ENCODE assay signal across 9 mouse cellular contexts in the genomic region with DNA sequence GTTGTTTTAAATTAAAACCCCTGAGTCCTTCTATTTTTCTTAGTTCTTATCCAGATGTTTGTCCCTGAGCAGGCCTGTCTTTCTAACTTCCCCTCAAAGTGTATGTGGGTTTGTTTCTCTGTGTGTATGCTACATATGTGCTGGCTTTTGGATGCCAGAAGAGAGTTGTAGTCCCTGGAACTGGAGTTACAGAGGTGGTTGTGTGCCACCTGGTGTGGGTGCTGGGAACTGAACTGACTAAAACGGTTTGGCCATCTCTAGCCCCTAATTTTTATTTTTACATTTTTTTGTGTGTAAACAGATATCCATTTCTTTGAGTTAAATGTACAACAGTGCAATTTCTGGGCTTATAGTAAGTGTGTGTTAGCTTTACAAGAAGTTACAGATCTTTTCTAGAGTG. TPM values are rescaled to one million over a fixed set of nuclear protein-coding genes. Genes with fewer than 3 reads are reported as not detected.
DNase-seq lines count a peak whose midpoint lies in the region; ATAC-seq and TF ChIP-seq lines count a peak whose summit lies in the region.
"Had no signal": no experiment of that assay in that cellular context is flagged by ENCODE, and none has a peak within 500 bp of the region (broad histone marks: within the 10 kb centered on the region; RNA-seq: fewer than 3 reads in every experiment).

No protein-coding gene starts in this region.

- peaks cover 3% of the 10 kb centered on the region; the same call in 1 of the 2 replicates for H3K36me3 ChIP-seq in forebrain, embryonic 13.5 days (ENCODE audit: poor library complexity, severe bottlenecking)
- no peaks in the 10 kb centered on the region for H3K36me3 ChIP-seq in forebrain, embryonic 16.5 days (ENCODE audit: control insufficient read depth, insufficient read depth)
- H3K36me3 ChIP-seq in hindbrain, embryonic 13.5 days: peaks cover 3% of the 10 kb centered on the region; the same call in 1 of the 2 replicates
- H3K36me3 ChIP-seq in midbrain, postnatal 0 days (ENCODE audit: insufficient read depth, low read length): no peaks in the 10 kb centered on the region
- H3K36me3 ChIP-seq: stomach, embryonic 15.5 days had no signal

- peak; percentile 72 for TF ChIP-seq CTCF in midbrain, postnatal 0 days (IDR thresholded peaks at IDR 0.05)

- no peak overlapping the region for H3K9ac ChIP-seq in forebrain, embryonic 13.5 days
- H3K9ac ChIP-seq in forebrain, embryonic 16.5 days (replicated peaks; ENCODE audit: low read depth, low read length): no peak overlapping the region
- H3K9ac ChIP-seq in hindbrain, embryonic 13.5 days: no peak overlapping the region
- no peak overlapping the region for H3K9ac ChIP-seq in midbrain, postnatal 0 days (replicated peaks; ENCODE audit: low read length, poor library complexity, severe bottlenecking)
- H3K9ac ChIP-seq: stomach, embryonic 15.5 days had no signal

- peak overlapping the region; percentile 25; the same call in 1 of the 2 replicates for H3K27ac ChIP-seq in forebrain, embryonic 13.5 days
- no peak overlapping the region for H3K27ac ChIP-seq in forebrain, embryonic 16.5 days (ENCODE audit: low read length)
- H3K27ac ChIP-seq in hindbrain, embryonic 13.5 days: peak overlapping the region; percentile 76
- no peak overlapping the region for H3K27ac ChIP-seq in midbrain, postnatal 0 days (ENCODE audit: low read depth, low read length)
- H3K27ac ChIP-seq: stomach, embryonic 15.5 days had no signal

- H3K27me3 ChIP-seq in forebrain, embryonic 13.5 days: no peaks in the 10 kb centered on the region
- no peaks in the 10 kb centered on the region for H3K27me3 ChIP-seq in forebrain, embryonic 16.5 days (replicated peaks; ENCODE audit: control insufficient read depth, insufficient read depth, low read length)
- peaks cover 7% of the 10 kb centered on the region; the same call in 1 of the 2 replicates for H3K27me3 ChIP-seq in hindbrain, embryonic 13.5 days
- H3K27me3 ChIP-seq in midbrain, postnatal 0 days (ENCODE audit: insufficient read depth, low read length): no peaks in the 10 kb centered on the region
- H3K27me3 ChIP-seq: stomach, embryonic 15.5 days had no signal

- no peak overlapping the region for H3K4me3 ChIP-seq in forebrain, embryonic 13.5 days
- no peak overlapping the region for H3K4me3 ChIP-seq in forebrain, embryonic 16.5 days (replicated peaks; ENCODE audit: low read length)
- H3K4me3 ChIP-seq in hindbrain, embryonic 13.5 days: no peak overlapping the region
- no peak overlapping the region for H3K4me3 ChIP-seq in midbrain, postnatal 0 days (ENCODE audit: low read depth, low read length)
- H3K4me3 ChIP-seq: stomach, embryonic 15.5 days had no signal

- DNase-seq in thymus, postnatal 14 days: peak; percentile 6
- DNase-seq in thymus, postnatal 36 days: no peak
- DNase-seq in midbrain, postnatal 0 days (ENCODE audit: low spot score): peak; percentile 71
- DNase-seq in urinary bladder, adult 18-20 months (ENCODE audit: low spot score in 2 of 2): no peak
- no peak for DNase-seq in layer of hippocampus, adult 18-20 months (ENCODE audit: low spot score in 2 of 2)

- H3K4me2 ChIP-seq in forebrain, embryonic 13.5 days: no peak overlapping the region
- no peak overlapping the region for H3K4me2 ChIP-seq in forebrain, embryonic 16.5 days (ENCODE audit: low read length)
- H3K4me2 ChIP-seq in hindbrain, embryonic 13.5 days: no peak overlapping the region
- no peak overlapping the region for H3K4me2 ChIP-seq in midbrain, postnatal 0 days (ENCODE audit: low read depth, low read length, poor library complexity, severe bottlenecking)
- H3K4me2 ChIP-seq: stomach, embryonic 15.5 days had no signal

- H3K9me3 ChIP-seq in forebrain, embryonic 13.5 days (replicated peaks): no peaks in the 10 kb centered on the region
- no peaks in the 10 kb centered on the region for H3K9me3 ChIP-seq in forebrain, embryonic 16.5 days (ENCODE audit: control insufficient read depth, low read length)
- H3K9me3 ChIP-seq in hindbrain, embryonic 13.5 days: no peaks in the 10 kb centered on the region
- H3K9me3 ChIP-seq in midbrain, postnatal 0 days (ENCODE audit: low read length): no peaks in the 10 kb centered on the region
- H3K9me3 ChIP-seq: stomach, embryonic 15.5 days had no signal

- no peak for ATAC-seq in forebrain, embryonic 13.5 days
- no peak for ATAC-seq in forebrain, embryonic 16.5 days
- ATAC-seq in hindbrain, embryonic 13.5 days (ENCODE audit: low FRiP score): no peak
- no peak for ATAC-seq in midbrain, postnatal 0 days (ENCODE audit: low FRiP score)

- WGBS in forebrain, embryonic 13.5 days: 18% methylated on average over 1 of the region's 1 CpGs
- WGBS in forebrain, embryonic 16.5 days: 17% methylated on average over 1 of the region's 1 CpGs
- 19% methylated on average over 1 of the region's 1 CpGs for WGBS in hindbrain, embryonic 13.5 days
- WGBS in midbrain, postnatal 0 days: 0% methylated on average over 1 of the region's 1 CpGs

- peaks cover 11% of the 10 kb centered on the region for H3K4me1 ChIP-seq in forebrain, embryonic 13.5 days
- H3K4me1 ChIP-seq in forebrain, embryonic 16.5 days (replicated peaks; ENCODE audit: control insufficient read depth, insufficient read depth, low read length): peaks cover 11% of the 10 kb centered on the region
- peaks cover 9% of the 10 kb centered on the region for H3K4me1 ChIP-seq in hindbrain, embryonic 13.5 days (replicated peaks)
- H3K4me1 ChIP-seq in midbrain, postnatal 0 days (ENCODE audit: insufficient read depth, low read length): no peaks in the 10 kb centered on the region
- H3K4me1 ChIP-seq: stomach, embryonic 15.5 days had no signal

RNA-seq across cellular contexts. Expression of gene Maged1, which starts 3.0 kb away (rescaled TPM):
- polyA plus RNA-seq in forebrain, embryonic 13.5 days (2015; fragmentation: Nextera tagmentation; extraction: Ambion mirVana): 844 and 938 TPM in 2 replicates
- 978 and 998 TPM in 2 replicates for polyA plus RNA-seq in forebrain, embryonic 16.5 days (2015; fragmentation: Nextera tagmentation; extraction: Ambion mirVana)
- 1,046 and 1,103 TPM in 2 replicates for polyA plus RNA-seq in hindbrain, embryonic 13.5 days (2015; fragmentation: Nextera tagmentation; extraction: Ambion mirVana)
- total RNA-seq in midbrain, postnatal 0 days (2014; rRNA removed): 1,123 and 1,242 TPM in 2 replicates
- polyA plus RNA-seq in midbrain, postnatal 0 days (2015; fragmentation: Nextera tagmentation; extraction: Ambion mirVana): 964 and 974 TPM in 2 replicates
- 100 to 1,000 TPM; 525 to 550 TPM for total RNA-seq in layer of hippocampus, adult 18-20 months (2021)

Comparison
In these comparisons a context has a peak if more than half of its experiments do, and no peak if none do; other contexts are left out.
1. H3K27ac ChIP-seq: peak in forebrain, embryonic 13.5 days (single experiment) and hindbrain, embryonic 13.5 days (single experiment); none in forebrain, embryonic 16.5 days (single experiment) and midbrain, postnatal 0 days (single experiment).
2. DNase-seq: peak in thymus, postnatal 14 days (single experiment) and midbrain, postnatal 0 days (single experiment); none in thymus, postnatal 36 days (0 of 2), urinary bladder, adult 18-20 months (0 of 2) and layer of hippocampus, adult 18-20 months (0 of 2).